Mouse (Mus musculus) mature B cell (primary cell): ENCODE measurements around the gene Papln.

Experiments used
- in situ Hi-C: fragments of 300-500 bp; cut with MboI; formaldehyde crosslinking; loops from 2 replicates; pipeline ENCODE4 v1.14.3; 2019

Gene Papln

GRCm38 (mm10) chr12:83816616-83817015 is 53.2 kb downstream of the Papln start:
- in situ Hi-C loops = no loop called here

GRCm38 (mm10) chr12:83830424-83830823 is 67.0 kb downstream of the Papln start:
- in situ Hi-C loops = no loop called here

- in situ Hi-C loops = no loop called here
Measured at GRCm38 (mm10) chr12:83833979-83834378, 70.5 kb downstream of the Papln start.

- in situ Hi-C loops = no loop called here
Measured at GRCm38 (mm10) chr12:83841409-83842190, 78.2 kb downstream of the Papln start.
